Mouse (Mus musculus): ENCODE measurements at regions not wholly inside any gene's neighbourhood (a gene's known extent, or its start where the extent isn't known, plus 50 kb on each side); places are given as distances from the start of the nearest gene placed in this dataset.

GRCm38 (mm10) chr10:118558848-118559247 lies 118.0 kb downstream of the Ifng start:
- TF ChIP-seq CTCF (IDR thresholded peaks at IDR 0.05; ENCODE audit: borderline replicate concordance, control insufficient read depth, extremely low read depth, insufficient read depth, low read length, poor library complexity) (no peak), POLR2A (IDR thresholded peaks at IDR 0.05; ENCODE audit: control insufficient read depth, extremely low read depth, insufficient read depth, low read length, poor library complexity) (no peak)
